Mouse (Mus musculus): Measurements from ENCODE around the gene Fam187b. TPM values are rescaled to one million over a fixed set of nuclear protein-coding genes. Genes with fewer than 3 reads are reported as not detected.

Fam187b gene
- polyA plus RNA-seq, 2 experiments, result 1.5 to 2.6 TPM

DNA sequence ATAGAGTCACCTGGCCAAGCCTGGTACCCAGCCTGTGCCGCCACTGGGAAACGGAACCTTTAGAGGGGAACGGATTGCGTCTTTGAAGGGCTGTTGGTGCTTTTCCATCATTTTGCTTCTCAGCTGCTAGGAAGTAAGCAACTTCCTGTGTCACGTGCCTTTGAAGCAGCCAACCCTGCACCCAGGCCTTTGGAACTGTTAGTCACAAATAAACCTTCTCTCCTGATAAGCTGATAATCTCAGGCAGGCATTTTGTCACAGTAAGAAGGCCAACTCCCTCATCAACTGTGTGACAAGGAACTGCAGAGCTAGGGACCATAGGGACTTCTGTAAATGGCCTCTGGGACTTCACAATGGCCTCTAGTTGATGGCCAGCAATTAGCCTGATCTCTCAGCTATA is 18.6 kb downstream of the Fam187b start:
- WGBS (ENCODE audit: insufficient replicate concordance), result 52% methylated on average over 5 of the region's 5 CpGs
- ATAC-seq (ENCODE audit: insufficient read depth), result no peak
- H3K27ac ChIP-seq, result no peak overlapping the region

DNA sequence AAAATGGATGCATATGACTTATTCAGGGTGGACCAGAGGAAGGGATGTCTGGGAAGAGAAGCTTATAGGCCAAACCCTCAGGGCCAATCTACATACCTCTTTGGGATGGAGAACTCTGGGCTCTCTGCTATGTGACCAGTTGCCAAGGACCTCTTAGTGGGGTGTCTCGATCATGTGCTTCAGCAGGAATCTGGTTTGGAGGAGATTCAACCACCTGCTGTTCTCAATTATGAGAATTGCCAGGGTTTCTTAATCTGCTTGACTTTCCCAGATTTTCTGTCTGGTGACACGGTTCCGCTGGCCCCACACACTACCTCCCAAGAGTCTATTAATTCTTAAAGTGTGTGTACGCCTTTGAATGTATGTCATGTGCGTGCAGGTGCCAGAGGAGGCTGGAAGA is 20.4 kb downstream of the Fam187b start:
- ATAC-seq (ENCODE audit: insufficient read depth), result no peak
- Histone ChIP-seq H3K27me3 (ENCODE audit: control insufficient read depth, insufficient read depth, low read length) (no peaks in the 10 kb centered on the region), H3K4me2 (ENCODE audit: low read depth) (no peak overlapping the region), H3K9ac (replicated peaks) (no peak overlapping the region), H3K36me3 (replicated peaks; ENCODE audit: control insufficient read depth, insufficient read depth, low read depth) (no peaks in the 10 kb centered on the region), H3K9me3 (ENCODE audit: control insufficient read depth, low read length) (no peaks in the 10 kb centered on the region; the same call in 1 of the 2 replicates), H3K4me3 (ENCODE audit: insufficient read depth in 1 of 2, low read depth in 2 of 2, low read length in 2 of 2) (no peak overlapping the region), H3K4me1 (replicated peaks; ENCODE audit: control insufficient read depth in 2 of 2, insufficient read depth in 2 of 2, low read length in 1 of 2) (no peaks in the 10 kb centered on the region), H3K27ac (no peak overlapping the region)
- TF ChIP-seq CTCF (IDR thresholded peaks at IDR 0.05; ENCODE audit: low read depth) (no peak), EP300 (IDR thresholded peaks at IDR 0.05; ENCODE audit: low read depth) (no peak)
- DNase-seq (ENCODE audit: low read depth in 3 of 3, low spot score in 3 of 3), result no peak
- WGBS (ENCODE audit: insufficient replicate concordance), result 80% methylated on average over 5 of the region's 5 CpGs

More for the DNA sequence above, 18.6 kb downstream of the Fam187b start:
- H3K9me3 ChIP-seq (ENCODE audit: control insufficient read depth, low read length), result no peaks in the 10 kb centered on the region; the same call in 1 of the 2 replicates
- H3K4me1 ChIP-seq (replicated peaks; ENCODE audit: control insufficient read depth in 2 of 2, insufficient read depth in 2 of 2, low read length in 1 of 2), result no peaks in the 10 kb centered on the region; a peak in 1 of 4 replicates
- H3K27me3 ChIP-seq (ENCODE audit: control insufficient read depth, insufficient read depth, low read length), result no peaks in the 10 kb centered on the region
- no peak overlapping the region for H3K4me2 ChIP-seq (ENCODE audit: low read depth)
- no peak overlapping the region for H3K4me3 ChIP-seq (ENCODE audit: insufficient read depth in 1 of 2, low read depth in 2 of 2, low read length in 2 of 2)
- no peak for TF ChIP-seq CTCF (IDR thresholded peaks at IDR 0.05; ENCODE audit: low read depth)
- H3K9ac ChIP-seq (replicated peaks), result no peak overlapping the region
- no peaks in the 10 kb centered on the region for H3K36me3 ChIP-seq (replicated peaks; ENCODE audit: control insufficient read depth, insufficient read depth, low read depth)
- no peak for DNase-seq (ENCODE audit: low read depth in 3 of 3, low spot score in 3 of 3)

DNA sequence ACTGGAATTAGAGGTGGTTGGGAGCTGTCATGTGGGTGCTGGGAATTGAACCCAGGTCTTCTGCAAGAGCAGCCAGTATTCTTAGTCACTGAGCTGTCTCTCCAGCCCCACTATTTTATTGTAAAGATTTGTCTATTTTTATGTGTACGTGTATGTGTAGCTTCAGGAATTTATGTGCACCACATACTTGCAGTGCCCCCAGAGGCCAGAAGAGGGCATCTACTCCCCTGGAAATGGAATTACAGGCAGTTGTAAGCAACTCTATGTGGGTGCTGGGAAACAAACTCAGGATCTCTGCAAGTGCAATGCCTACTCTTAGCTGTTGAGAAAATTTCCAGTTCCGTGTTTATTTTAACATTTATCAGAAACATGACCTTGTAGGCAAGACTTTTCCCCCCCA is 22.9 kb downstream of the Fam187b start:
- no peak overlapping the region for H3K9ac ChIP-seq (replicated peaks)
- H3K9me3 ChIP-seq (ENCODE audit: control insufficient read depth, low read length), result no peaks in the 10 kb centered on the region; the same call in 1 of the 2 replicates
- 74% methylated on average over 2 of the region's 2 CpGs for WGBS (ENCODE audit: insufficient replicate concordance)
- H3K4me2 ChIP-seq (ENCODE audit: low read depth), result no peak overlapping the region
- no peak overlapping the region for H3K27ac ChIP-seq
- TF ChIP-seq CTCF (IDR thresholded peaks at IDR 0.05; ENCODE audit: low read depth), result peak; percentile 36; the same call in 1 of the 2 replicates
- TF ChIP-seq EP300 (IDR thresholded peaks at IDR 0.05; ENCODE audit: low read depth), result no peak
- ATAC-seq (ENCODE audit: insufficient read depth), result no peak
- H3K27me3 ChIP-seq (ENCODE audit: control insufficient read depth, insufficient read depth, low read length), result no peaks in the 10 kb centered on the region
- no peaks in the 10 kb centered on the region for H3K36me3 ChIP-seq (replicated peaks; ENCODE audit: control insufficient read depth, insufficient read depth, low read depth)
- H3K4me3 ChIP-seq (ENCODE audit: insufficient read depth in 1 of 2, low read depth in 2 of 2, low read length in 2 of 2), result no peak overlapping the region
- no peak for DNase-seq (ENCODE audit: low read depth in 3 of 3, low spot score in 3 of 3)
- H3K4me1 ChIP-seq (replicated peaks; ENCODE audit: control insufficient read depth in 2 of 2, insufficient read depth in 2 of 2, low read length in 1 of 2), result no peaks in the 10 kb centered on the region; a peak in 1 of 4 replicates

DNA sequence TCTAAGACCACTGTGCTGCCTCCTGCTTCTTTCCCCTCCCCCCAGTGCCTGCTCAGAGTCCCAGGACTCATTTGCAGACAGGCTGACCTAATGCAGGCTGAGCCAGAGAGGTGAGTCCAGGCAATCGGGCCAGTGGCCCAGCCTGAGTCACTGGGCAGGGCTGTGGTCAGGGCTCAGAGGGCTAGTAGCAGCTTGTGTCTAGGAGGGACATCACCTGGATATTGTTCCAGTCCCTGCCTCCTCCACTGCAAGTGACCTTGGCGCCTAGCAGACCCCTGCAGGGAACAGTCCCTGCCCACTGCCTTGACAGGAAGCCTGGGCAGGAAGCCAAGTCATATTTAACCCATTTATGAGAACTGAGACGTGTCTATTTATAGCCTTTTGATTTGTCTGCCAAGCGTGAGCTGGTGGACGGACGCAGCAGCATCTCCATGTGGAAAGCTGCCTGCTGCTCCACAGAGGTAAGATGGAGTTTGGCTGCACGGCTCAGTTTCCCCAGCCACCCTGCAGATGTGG is 27.0 kb downstream of the Fam187b start:
- no peaks in the 10 kb centered on the region for H3K36me3 ChIP-seq (replicated peaks; ENCODE audit: control insufficient read depth, insufficient read depth, low read depth)
- H3K4me1 ChIP-seq (replicated peaks; ENCODE audit: control insufficient read depth in 2 of 2, insufficient read depth in 2 of 2, low read length in 1 of 2), result peaks cover 0 to 6% of the 10 kb centered on the region in 2 experiments; a peak in 2 of 4 replicates
- TF ChIP-seq EP300 (IDR thresholded peaks at IDR 0.05; ENCODE audit: low read depth) (no peak), CTCF (IDR thresholded peaks at IDR 0.05; ENCODE audit: low read depth) (no peak)
- H3K4me3 ChIP-seq (ENCODE audit: insufficient read depth in 1 of 2, low read depth in 2 of 2, low read length in 2 of 2), result no peak overlapping the region
- no peak overlapping the region for H3K4me2 ChIP-seq (ENCODE audit: low read depth)
- no peak for DNase-seq (ENCODE audit: low read depth in 3 of 3, low spot score in 3 of 3)
- no peaks in the 10 kb centered on the region for H3K27me3 ChIP-seq (ENCODE audit: control insufficient read depth, insufficient read depth, low read length)
- WGBS (ENCODE audit: insufficient replicate concordance), result 3% methylated on average over 7 of the region's 7 CpGs
- no peak overlapping the region for H3K27ac ChIP-seq
- no peak overlapping the region for H3K9ac ChIP-seq (replicated peaks)
- no peak for ATAC-seq (ENCODE audit: insufficient read depth)
- H3K9me3 ChIP-seq (ENCODE audit: control insufficient read depth, low read length), result no peaks in the 10 kb centered on the region; the same call in 1 of the 2 replicates

DNA sequence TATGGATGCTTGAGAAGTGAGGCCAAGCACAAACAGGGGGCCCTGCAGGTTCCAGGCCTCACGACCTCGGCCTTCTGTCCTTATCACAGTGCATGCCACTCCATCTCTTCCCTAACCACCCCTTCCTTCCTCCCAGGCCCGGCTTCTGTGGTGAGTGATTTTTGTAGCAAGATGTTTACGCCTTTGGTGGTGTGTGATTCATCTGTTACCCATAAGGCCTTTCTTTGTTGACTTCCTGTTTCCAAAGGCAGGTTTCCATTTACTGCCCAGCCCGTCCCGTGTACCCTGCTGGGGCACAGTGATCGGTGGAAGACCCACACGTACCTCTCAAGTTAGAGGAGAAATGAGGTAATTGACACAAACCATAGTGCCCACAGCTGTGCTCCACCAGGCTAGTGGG is 29.1 kb downstream of the Fam187b start:
- no peak overlapping the region for H3K9ac ChIP-seq (replicated peaks)
- H3K27ac ChIP-seq, result no peak overlapping the region
- no peaks in the 10 kb centered on the region for H3K27me3 ChIP-seq (ENCODE audit: control insufficient read depth, insufficient read depth, low read length)
- H3K36me3 ChIP-seq (replicated peaks; ENCODE audit: control insufficient read depth, insufficient read depth, low read depth), result no peaks in the 10 kb centered on the region
- H3K4me1 ChIP-seq (replicated peaks; ENCODE audit: control insufficient read depth in 2 of 2, insufficient read depth in 2 of 2, low read length in 1 of 2), result peaks cover 0 to 6% of the 10 kb centered on the region in 2 experiments; a peak in 2 of 4 replicates
- no peak for TF ChIP-seq CTCF (IDR thresholded peaks at IDR 0.05; ENCODE audit: low read depth)
- ATAC-seq (ENCODE audit: insufficient read depth) (peak; percentile 50), DNase-seq (ENCODE audit: low read depth in 3 of 3, low spot score in 3 of 3) (peak in 2 of 3 experiments; percentile 26 to 40)
- H3K4me2 ChIP-seq (ENCODE audit: low read depth), result no peak overlapping the region
- H3K9me3 ChIP-seq (ENCODE audit: control insufficient read depth, low read length), result no peaks in the 10 kb centered on the region
- 9% methylated on average over 8 of the region's 8 CpGs for WGBS (ENCODE audit: insufficient replicate concordance)
- no peak overlapping the region for H3K4me3 ChIP-seq (ENCODE audit: insufficient read depth in 1 of 2, low read depth in 2 of 2, low read length in 2 of 2)

Data from liver, embryonic 14.5 days (tissue).